Mouse (Mus musculus): Measurements from ENCODE around the gene Hoxb2. TPM values are rescaled to one million over a fixed set of nuclear protein-coding genes. Genes with fewer than 3 reads are reported as not detected.

Hoxb2 gene
- polyA plus RNA-seq, 1 experiment from 2014 or later = 5.9 TPM

DNA sequence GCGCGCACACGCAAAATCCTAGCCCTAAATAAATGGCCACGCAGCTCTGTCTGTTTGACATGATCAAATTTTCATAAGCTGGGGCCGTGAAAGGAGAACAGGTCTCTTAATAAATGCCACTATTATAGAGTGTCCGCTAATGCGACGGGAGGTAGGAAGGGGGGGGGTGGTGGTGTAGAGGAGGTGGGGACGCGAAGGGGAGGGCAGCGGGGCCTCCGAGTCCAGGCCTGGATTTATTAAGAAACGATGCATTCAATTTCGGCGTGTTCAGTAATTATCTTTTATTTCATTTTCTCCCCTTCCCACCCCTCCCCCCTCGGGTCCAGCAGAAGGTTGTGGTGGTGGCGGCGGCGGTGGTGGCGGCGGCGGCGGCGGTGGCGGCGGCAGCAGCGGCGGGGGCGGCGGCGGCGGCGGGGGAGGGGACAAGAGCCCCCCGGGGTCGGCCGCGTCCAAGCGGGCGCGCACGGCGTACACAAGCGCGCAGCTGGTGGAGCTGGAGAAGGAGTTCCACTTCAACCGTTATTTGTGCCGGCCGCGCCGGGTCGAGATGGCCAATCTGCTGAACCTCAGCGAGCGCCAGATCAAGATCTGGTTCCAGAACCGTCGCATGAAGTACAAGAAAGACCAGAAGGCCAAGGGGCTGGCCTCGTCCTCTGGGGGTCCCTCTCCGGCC lies 5.0 kb upstream of the Hoxb2 start:
- Histone ChIP-seq H3K4me3 (peak overlapping the region; percentile 49), H3K36me3 (no peaks in the 10 kb centered on the region), H3K9me3 (no peaks in the 10 kb centered on the region), H3K27ac (replicated peaks) (peak overlapping the region; percentile 51), H3K4me2 (peak overlapping the region; percentile 71), H3K4me1 (peaks cover 38% of the 10 kb centered on the region), H3K9ac (peak overlapping the region; percentile 71), H3K27me3 (replicated peaks) (peaks cover 97% of the 10 kb centered on the region)
- ATAC-seq (ENCODE audit: extremely low read depth, insufficient number of reproducible peaks, low FRiP score, low TSS enrichment) = no peak
- WGBS = 4% methylated on average over 39 of the region's 56 CpGs

DNA sequence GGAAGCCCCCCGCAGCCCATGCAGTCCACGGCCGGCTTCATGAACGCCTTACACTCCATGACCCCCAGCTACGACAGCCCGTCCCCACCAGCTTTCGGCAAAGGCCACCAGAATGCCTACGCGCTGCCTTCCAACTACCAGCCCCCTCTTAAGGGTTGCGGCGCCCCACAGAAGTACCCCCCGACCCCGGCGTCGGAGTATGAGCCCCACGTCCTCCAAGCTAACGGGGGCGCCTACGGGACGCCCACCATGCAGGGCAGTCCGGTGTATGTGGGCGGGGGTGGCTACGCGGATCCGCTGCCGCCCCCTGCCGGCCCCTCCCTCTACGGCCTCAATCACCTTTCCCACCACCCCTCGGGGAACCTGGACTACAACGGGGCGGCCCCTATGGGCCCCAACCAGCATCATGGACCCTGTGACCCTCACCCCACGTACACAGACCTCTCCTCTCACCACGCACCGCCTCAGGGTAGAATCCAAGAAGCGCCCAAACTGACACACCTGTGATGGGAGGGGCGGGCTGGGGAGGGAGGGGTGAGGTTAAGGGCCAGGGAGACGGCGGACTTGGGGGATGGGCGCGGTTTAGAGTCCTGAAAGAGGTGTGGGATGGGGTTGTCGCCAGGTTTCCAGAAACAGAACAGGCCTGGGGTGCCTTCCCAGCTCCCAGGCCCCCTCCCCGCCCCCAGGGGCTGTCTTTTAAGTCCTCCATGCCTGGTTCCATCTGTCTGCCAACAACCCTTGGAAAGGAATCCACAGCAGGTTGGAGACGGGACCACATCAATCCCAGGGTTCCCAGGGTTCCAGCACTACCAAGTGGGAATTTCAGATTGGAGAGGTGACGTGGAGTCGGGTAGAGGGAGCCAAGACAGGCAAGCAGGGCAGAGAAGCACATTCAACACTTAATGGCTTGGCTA lies 4.2 kb upstream of the Hoxb2 start:
- Histone ChIP-seq H3K36me3 (no peaks in the 10 kb centered on the region), H3K9ac (peak overlapping the region; percentile 71), H3K4me3 (peak overlapping the region; percentile 49), H3K27ac (replicated peaks) (peak overlapping the region; percentile 51), H3K4me2 (peak overlapping the region; percentile 71), H3K27me3 (replicated peaks) (peaks cover 97% of the 10 kb centered on the region), H3K9me3 (no peaks in the 10 kb centered on the region), H3K4me1 (peaks cover 42% of the 10 kb centered on the region)
- peak; percentile 23; the same call in 1 of the 2 replicates for ATAC-seq (ENCODE audit: extremely low read depth, insufficient number of reproducible peaks, low FRiP score, low TSS enrichment)
- WGBS = 4% methylated on average over 44 of the region's 45 CpGs

DNA sequence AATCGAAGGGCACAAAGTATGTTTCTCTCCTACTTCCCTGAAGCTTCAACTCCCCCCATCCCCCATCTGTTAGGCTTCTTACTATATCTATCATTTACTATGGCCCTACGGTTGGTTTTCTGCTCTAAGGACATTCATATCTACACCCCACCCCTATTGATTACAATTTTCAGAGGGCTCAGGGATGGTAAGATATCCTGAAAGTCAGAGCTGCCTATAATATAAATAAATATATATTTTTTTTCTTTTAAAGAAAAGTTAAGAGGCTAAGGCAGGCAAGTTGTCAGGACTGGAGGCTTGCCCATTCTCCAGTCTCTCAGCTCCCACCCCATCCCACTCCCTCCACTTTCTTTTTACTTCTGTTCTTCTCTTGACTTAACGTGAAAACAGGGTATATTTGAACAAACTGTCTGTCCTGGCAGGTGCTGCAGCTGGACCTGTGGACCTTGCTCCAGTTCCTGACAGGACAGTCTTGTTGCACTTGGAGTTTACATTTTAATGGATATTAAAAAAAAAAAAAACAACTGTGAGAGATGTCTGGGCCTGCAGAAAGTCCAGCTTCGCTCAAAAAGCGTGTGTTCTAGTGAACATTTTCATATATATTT lies 3.3 kb upstream of the Hoxb2 start:
- Histone ChIP-seq H3K9me3 (no peaks in the 10 kb centered on the region), H3K4me1 (peaks cover 40% of the 10 kb centered on the region), H3K27me3 (replicated peaks) (peaks cover 97% of the 10 kb centered on the region), H3K4me3 (no peak overlapping the region), H3K4me2 (no peak overlapping the region), H3K27ac (replicated peaks) (no peak overlapping the region; the same call in 1 of the 2 replicates), H3K9ac (no peak overlapping the region), H3K36me3 (no peaks in the 10 kb centered on the region)
- ATAC-seq (ENCODE audit: extremely low read depth, insufficient number of reproducible peaks, low FRiP score, low TSS enrichment) = no peak
- WGBS = 52% methylated on average over 5 of the region's 5 CpGs

DNA sequence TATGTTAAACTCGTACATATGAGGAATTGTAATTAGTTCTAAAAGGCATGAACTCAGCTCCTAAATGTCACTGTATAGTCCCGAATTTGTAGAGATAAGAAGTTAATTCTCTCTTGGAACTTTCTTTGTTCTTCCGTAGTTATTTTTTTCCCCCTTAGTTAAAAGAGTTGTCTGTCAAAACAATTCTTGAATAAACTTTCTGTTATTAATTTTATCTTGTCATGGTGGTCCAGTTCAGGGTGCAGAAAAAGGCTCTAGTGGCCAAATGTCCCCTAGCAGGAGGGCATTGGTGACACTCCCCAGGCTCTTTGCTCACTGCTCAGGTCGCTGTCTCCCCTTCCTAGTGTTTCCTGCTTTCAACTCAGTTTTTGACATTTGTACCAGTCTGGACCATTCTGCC lies 2.6 kb upstream of the Hoxb2 start:
- H3K27ac ChIP-seq (replicated peaks) = peak overlapping the region; percentile 10
- peak overlapping the region; percentile 33; the same call in 1 of the 2 replicates for H3K4me2 ChIP-seq

DNA sequence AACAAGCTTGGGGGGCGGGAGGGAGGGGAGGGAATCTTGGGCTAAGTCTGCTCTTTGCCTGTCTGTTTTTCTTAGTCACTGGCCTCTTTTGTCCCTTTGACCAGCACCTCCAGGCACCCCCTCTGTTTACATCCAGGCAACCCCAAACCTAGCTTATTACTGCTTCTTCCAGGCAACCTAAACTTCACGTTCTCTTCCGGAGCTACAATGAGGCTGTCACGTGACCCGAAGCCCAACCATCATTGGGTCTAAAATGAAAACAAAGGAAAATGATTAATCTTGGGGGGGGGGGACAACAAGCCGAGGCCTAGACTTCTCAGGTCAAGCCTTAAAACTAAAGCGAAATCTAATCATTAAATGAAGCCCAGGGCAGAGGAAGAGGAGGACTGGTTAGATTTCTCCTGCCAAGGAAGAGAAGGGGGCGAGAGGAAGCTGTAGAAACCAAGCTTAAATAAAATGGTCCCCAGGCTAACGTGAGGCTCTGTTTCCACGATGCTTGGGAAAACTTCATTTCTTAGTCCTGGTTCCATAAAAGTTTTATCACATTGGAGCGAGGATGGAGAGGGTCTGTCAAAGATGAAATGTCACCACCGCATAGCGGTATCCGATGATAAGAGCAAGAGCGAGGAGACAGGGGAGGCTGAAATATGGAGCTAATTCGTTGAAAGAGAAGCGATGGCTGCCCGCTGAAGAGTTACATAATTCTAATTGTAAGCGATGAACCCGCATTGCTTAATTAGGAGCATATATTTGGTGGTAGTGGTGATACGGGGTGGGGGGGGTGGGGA lies 2.0 kb upstream of the Hoxb2 start:
- peak overlapping the region; percentile 10 for H3K27ac ChIP-seq (replicated peaks)
- H3K36me3 ChIP-seq = no peaks in the 10 kb centered on the region
- ATAC-seq (ENCODE audit: extremely low read depth, insufficient number of reproducible peaks, low FRiP score, low TSS enrichment) = no peak
- peak overlapping the region; percentile 33 for H3K4me2 ChIP-seq
- peaks cover 45% of the 10 kb centered on the region for H3K4me1 ChIP-seq
- peak overlapping the region; percentile 4; the same call in 1 of the 2 replicates for H3K9ac ChIP-seq
- H3K27me3 ChIP-seq (replicated peaks) = peaks cover 97% of the 10 kb centered on the region
- H3K9me3 ChIP-seq = no peaks in the 10 kb centered on the region
- WGBS = 15% methylated on average over 21 of the region's 21 CpGs
- H3K4me3 ChIP-seq = no peak overlapping the region

More for the DNA sequence above, 2.6 kb upstream of the Hoxb2 start:
- WGBS = 28% methylated on average over 4 of the region's 4 CpGs
- Histone ChIP-seq H3K4me3 (no peak overlapping the region), H3K36me3 (no peaks in the 10 kb centered on the region), H3K9ac (no peak overlapping the region), H3K9me3 (no peaks in the 10 kb centered on the region), H3K4me1 (peaks cover 39% of the 10 kb centered on the region), H3K27me3 (replicated peaks) (peaks cover 97% of the 10 kb centered on the region)
- ATAC-seq (ENCODE audit: extremely low read depth, insufficient number of reproducible peaks, low FRiP score, low TSS enrichment) = no peak

DNA sequence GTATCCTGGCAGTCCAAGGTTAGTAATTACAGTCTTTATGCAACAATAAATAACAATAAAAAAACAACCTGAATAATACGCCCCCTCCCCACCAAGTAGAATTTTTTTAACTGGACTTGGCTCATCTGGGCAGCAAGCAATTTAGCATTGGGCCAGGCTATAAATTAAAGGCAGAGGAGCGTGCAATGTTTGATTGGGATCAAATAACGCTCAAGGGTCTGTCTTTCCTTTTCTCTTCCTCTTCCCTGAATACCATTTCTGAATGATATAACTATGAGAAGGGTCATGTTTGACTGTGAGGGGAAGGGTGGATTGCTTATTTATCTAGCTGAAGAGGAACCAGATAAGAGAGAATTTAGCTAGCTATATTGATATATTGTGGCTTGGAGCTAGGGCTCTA lies 1.3 kb upstream of the Hoxb2 start:
- Histone ChIP-seq H3K4me2 (peak overlapping the region; percentile 38), H3K27ac (replicated peaks) (peak overlapping the region; percentile 50; the same call in 1 of the 2 replicates), H3K9me3 (no peaks in the 10 kb centered on the region), H3K27me3 (replicated peaks) (peaks cover 95% of the 10 kb centered on the region), H3K9ac (no peak overlapping the region), H3K4me3 (no peak overlapping the region), H3K36me3 (no peaks in the 10 kb centered on the region), H3K4me1 (peaks cover 43% of the 10 kb centered on the region)
- 62% methylated on average over 3 of the region's 3 CpGs for WGBS
- ATAC-seq (ENCODE audit: extremely low read depth, insufficient number of reproducible peaks, low FRiP score, low TSS enrichment) = no peak

DNA sequence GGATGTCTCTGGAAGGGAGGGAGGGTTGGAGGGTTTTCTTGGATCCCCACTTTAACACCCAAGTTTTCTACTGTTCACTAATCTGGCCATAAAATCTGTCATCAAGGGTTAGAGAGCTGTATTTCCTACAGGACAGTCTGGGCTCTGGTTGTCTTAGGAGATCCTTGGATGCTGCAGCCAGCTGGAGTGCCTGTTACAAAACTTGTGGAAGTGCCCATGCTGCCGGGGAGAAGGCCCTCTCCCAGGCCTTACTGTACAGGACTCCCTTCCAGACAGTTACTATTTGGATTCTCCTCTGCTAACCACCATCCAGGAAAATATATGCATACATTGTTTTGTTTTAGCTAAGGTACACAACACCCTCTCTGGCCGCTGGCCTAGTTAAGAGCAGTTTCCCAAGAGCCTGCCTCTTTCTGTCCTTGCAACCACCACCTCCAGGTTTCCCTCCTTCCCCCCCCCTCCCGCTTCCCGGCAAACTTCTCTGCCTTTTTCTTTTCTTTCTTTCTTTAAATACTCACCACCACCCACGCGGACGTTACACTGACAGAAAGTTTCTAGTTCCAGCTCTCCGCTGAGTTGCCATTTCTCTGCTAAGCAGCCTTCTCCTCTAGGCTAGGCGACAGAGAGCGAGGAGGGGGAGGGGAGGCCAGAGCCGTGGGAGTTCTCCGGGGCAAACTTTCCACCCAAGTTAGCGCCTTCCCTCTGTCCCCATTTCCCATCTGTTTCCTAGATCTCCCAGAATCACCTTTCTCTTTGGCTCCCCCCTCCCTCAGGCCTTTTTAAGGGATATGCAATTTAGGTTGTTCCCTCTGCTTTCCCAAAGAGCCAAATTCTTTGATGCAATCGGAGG lies 609 bp upstream of the Hoxb2 start:
- Histone ChIP-seq H3K27ac (replicated peaks) (peak overlapping the region; percentile 50), H3K4me1 (peaks cover 41% of the 10 kb centered on the region), H3K4me2 (peak overlapping the region; percentile 38), H3K4me3 (peak overlapping the region; percentile 21; the same call in 1 of the 2 replicates), H3K9me3 (no peaks in the 10 kb centered on the region), H3K27me3 (replicated peaks) (peaks cover 95% of the 10 kb centered on the region), H3K36me3 (no peaks in the 10 kb centered on the region), H3K9ac (peak overlapping the region; percentile 56; the same call in 1 of the 2 replicates)
- 27% methylated on average over 14 of the region's 14 CpGs for WGBS
- no peak for ATAC-seq (ENCODE audit: extremely low read depth, insufficient number of reproducible peaks, low FRiP score, low TSS enrichment)

DNA sequence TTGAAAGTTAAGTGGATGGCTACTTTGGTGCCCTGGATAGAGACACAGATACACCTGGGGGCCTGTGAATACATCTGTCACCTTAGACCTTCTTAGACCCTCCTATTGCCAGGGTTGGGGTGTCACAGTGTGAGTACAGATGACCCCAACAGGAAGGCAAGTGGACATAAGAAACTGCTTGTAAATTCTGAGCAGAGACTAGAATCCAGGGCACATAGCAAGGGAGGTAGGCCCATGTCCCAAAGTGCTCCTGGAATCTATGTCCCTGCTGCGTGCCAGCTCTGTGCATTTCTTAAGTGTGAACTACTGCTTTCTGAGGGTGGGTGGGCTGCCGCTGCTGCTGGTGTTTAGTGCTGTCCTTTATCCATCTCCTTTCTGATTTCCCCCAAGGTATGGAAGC lies 466 bp downstream of the Hoxb2 start:
- Histone ChIP-seq H3K4me2 (peak overlapping the region; percentile 69; the same call in 1 of the 2 replicates), H3K4me3 (no peak overlapping the region), H3K36me3 (no peaks in the 10 kb centered on the region), H3K27me3 (replicated peaks) (peaks cover 93% of the 10 kb centered on the region), H3K4me1 (peaks cover 33% of the 10 kb centered on the region), H3K27ac (replicated peaks) (peak overlapping the region; percentile 70), H3K9me3 (no peaks in the 10 kb centered on the region), H3K9ac (no peak overlapping the region; the same call in 1 of the 2 replicates)
- 50% methylated on average over 2 of the region's 2 CpGs for WGBS
- ATAC-seq (ENCODE audit: extremely low read depth, insufficient number of reproducible peaks, low FRiP score, low TSS enrichment) = no peak

DNA sequence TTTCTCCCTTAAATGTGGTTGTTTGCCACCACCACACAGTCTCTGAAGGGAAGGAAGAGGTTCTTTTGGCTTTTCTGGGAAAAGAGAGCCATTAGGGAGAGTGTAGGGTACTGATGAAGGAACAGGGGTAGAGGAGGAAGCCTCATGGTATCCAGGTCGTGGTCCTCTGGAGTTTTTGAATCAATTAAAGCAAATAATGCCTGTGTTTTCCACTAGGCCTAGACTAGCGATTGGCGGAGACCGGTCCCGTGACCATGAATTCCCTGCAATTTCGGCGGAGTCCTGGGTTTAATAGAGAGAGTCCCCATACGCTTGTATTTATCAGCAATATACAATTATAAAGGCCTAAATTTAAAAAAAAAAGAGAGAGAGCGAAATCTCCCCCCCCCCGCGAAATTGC lies 987 bp downstream of the Hoxb2 start:
- no peak for ATAC-seq (ENCODE audit: extremely low read depth, insufficient number of reproducible peaks, low FRiP score, low TSS enrichment)
- Histone ChIP-seq H3K27ac (replicated peaks) (peak overlapping the region; percentile 70), H3K4me2 (peak overlapping the region; percentile 69), H3K36me3 (no peaks in the 10 kb centered on the region), H3K4me3 (peak overlapping the region; percentile 55), H3K9me3 (no peaks in the 10 kb centered on the region), H3K4me1 (peaks cover 30% of the 10 kb centered on the region), H3K9ac (peak overlapping the region; percentile 82), H3K27me3 (replicated peaks) (peaks cover 93% of the 10 kb centered on the region)
- 18% methylated on average over 11 of the region's 11 CpGs for WGBS

DNA sequence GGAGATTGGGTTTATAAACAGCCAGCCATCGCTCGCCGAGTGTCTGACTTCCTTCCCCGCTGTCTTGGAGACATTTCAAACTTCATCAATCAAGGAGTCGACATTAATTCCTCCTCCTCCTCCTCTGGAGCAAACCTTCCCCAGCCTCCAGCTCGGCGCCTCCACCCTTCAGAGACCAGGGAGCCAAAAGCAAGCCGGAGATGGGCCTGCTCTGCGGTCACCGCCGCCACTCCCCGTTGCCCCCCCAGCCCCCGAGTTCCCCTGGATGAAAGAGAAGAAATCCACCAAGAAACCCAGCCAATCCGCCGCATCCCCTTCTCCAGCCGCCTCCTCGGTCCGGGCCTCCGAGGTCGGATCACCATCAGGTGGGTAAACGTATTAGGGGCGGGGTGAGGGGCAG lies 1.5 kb downstream of the Hoxb2 start:
- H3K9me3 ChIP-seq = no peaks in the 10 kb centered on the region
- H3K4me1 ChIP-seq = peaks cover 30% of the 10 kb centered on the region
- H3K9ac ChIP-seq = peak overlapping the region; percentile 82
- peak overlapping the region; percentile 69 for H3K4me2 ChIP-seq
- 3% methylated on average over 22 of the region's 22 CpGs for WGBS
- peak overlapping the region; percentile 55 for H3K4me3 ChIP-seq
- H3K36me3 ChIP-seq = no peaks in the 10 kb centered on the region
- no peak for ATAC-seq (ENCODE audit: extremely low read depth, insufficient number of reproducible peaks, low FRiP score, low TSS enrichment)
- H3K27ac ChIP-seq (replicated peaks) = peak overlapping the region; percentile 82
- peaks cover 93% of the 10 kb centered on the region for H3K27me3 ChIP-seq (replicated peaks)

All from heart, embryonic 13.5 days (tissue).